Comparison of ENCODE assay signal across 20 mouse cellular contexts in the genomic region with DNA sequence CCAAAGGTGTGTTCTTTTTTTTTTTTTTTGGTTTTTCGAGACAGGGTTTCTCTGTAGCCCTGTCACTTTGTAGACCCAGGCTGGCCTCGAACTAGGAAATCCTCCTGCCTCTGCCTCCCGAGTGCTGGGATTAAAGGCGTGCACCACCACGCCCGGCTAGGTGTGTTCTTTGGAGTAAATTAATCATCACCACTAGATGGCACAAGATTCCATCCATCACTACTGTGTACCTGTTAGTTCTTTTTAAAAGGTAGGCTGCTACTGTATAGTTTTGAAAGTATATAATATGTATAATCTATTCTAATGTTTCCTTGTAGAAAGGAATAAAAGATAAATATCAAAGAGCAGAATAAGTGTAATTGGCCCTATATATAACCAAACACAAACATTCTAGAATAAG. TPM values are rescaled to one million over a fixed set of nuclear protein-coding genes. Genes with fewer than 3 reads are reported as not detected.
DNase-seq lines count a peak whose midpoint lies in the region; ATAC-seq and TF ChIP-seq lines count a peak whose summit lies in the region.
"Had no signal": no experiment of that assay in that cellular context is flagged by ENCODE, and none has a peak within 500 bp of the region (broad histone marks: within the 10 kb centered on the region; RNA-seq: fewer than 3 reads in every experiment).

No protein-coding gene starts in this region.

- no peak for ATAC-seq in heart, postnatal 0 days (ENCODE audit: insufficient read depth, low read depth)
- no peak for ATAC-seq in heart, embryonic 11.5 days (replicated peaks; ENCODE audit: insufficient number of reproducible peaks, low FRiP score, low TSS enrichment)
- no peak for ATAC-seq in liver, embryonic 14.5 days (ENCODE audit: insufficient read depth)
- ATAC-seq: midbrain, embryonic 16.5 days had no signal

- no peak for DNase-seq in heart, postnatal 0 days (ENCODE audit: low spot score)
- no peak for DNase-seq in liver, embryonic 14.5 days (ENCODE audit: low read depth in 3 of 3, low spot score in 3 of 3)
- no peak for DNase-seq in liver
- peak; percentile 38 for DNase-seq in ZHBTc4 (ENCODE audit: low read depth, low spot score)
- no peak for DNase-seq in right cerebral cortex, postnatal 14 days
- no peak for DNase-seq in c-Kit-positive CD71-positive TER-119-positive erythroid progenitor cells, embryonic 14.5 days (ENCODE audit: low spot score)
- DNase-seq: adrenal gland, postnatal 36 days; cerebellum, adult 9-10 months; gastrocnemius, postnatal 14 days; kidney, postnatal 14 days; layer of hippocampus, adult 9-11 months; lung, adult 2 months; right cerebral cortex, adult 18-20 months; thymus, postnatal 25 days had no signal

- H3K27me3 ChIP-seq in heart, postnatal 0 days (ENCODE audit: control insufficient read depth, insufficient read depth, low read length) = no peaks in the 10 kb centered on the region
- H3K27me3 ChIP-seq in heart, embryonic 11.5 days (ENCODE audit: control insufficient read depth, insufficient read depth, low read length) = no peaks in the 10 kb centered on the region
- no peaks in the 10 kb centered on the region for H3K27me3 ChIP-seq in liver, embryonic 14.5 days (ENCODE audit: control insufficient read depth, insufficient read depth, low read length)
- H3K27me3 ChIP-seq in E14TG2a.4 (ENCODE audit: insufficient read depth, low read length) = no peaks in the 10 kb centered on the region
- H3K27me3 ChIP-seq: limb, embryonic 13.5 days had no signal

- TF ChIP-seq CTCF in heart, postnatal 0 days (IDR thresholded peaks at IDR 0.05; ENCODE audit: low read depth) = peak; percentile 37
- peak; percentile 27; the same call in 1 of the 2 replicates for TF ChIP-seq CTCF in liver, embryonic 14.5 days (IDR thresholded peaks at IDR 0.05; ENCODE audit: low read depth)
- TF ChIP-seq CTCF in E14TG2a.4 (conservative IDR thresholded peaks at IDR 0.05; ENCODE audit: low read length) = 0 out of 2 replicates have a peak, but pooled peaks have one; percentile 13

- no peak overlapping the region for H3K27ac ChIP-seq in heart, postnatal 0 days (ENCODE audit: low read depth)
- H3K27ac ChIP-seq in heart, embryonic 11.5 days (ENCODE audit: low read depth, low read length) = no peak overlapping the region
- no peak overlapping the region for H3K27ac ChIP-seq in liver, embryonic 14.5 days
- H3K27ac ChIP-seq: forebrain, embryonic 10.5 days; limb, embryonic 13.5 days had no signal

- no peak overlapping the region for H3K4me3 ChIP-seq in heart, postnatal 0 days (ENCODE audit: low read depth, low read length)
- no peak overlapping the region for H3K4me3 ChIP-seq in heart, embryonic 11.5 days (ENCODE audit: low read depth, low read length)
- H3K4me3 ChIP-seq in liver, embryonic 14.5 days (ENCODE audit: insufficient read depth in 1 of 2, low read depth in 2 of 2, low read length in 2 of 2) = no peak overlapping the region
- no peak overlapping the region for H3K4me3 ChIP-seq in E14TG2a.4 (replicated peaks; ENCODE audit: low read length)
- H3K4me3 ChIP-seq: forebrain, embryonic 10.5 days; limb, embryonic 13.5 days had no signal

- H3K4me1 ChIP-seq in heart, postnatal 0 days (ENCODE audit: control insufficient read depth, insufficient read depth) = no peaks in the 10 kb centered on the region
- H3K4me1 ChIP-seq in heart, embryonic 11.5 days (ENCODE audit: control insufficient read depth, insufficient read depth, low read length) = no peaks in the 10 kb centered on the region
- peaks cover 0 to 4% of the 10 kb centered on the region in 2 experiments; a peak in 2 of 4 replicates for H3K4me1 ChIP-seq in liver, embryonic 14.5 days (replicated peaks; ENCODE audit: control insufficient read depth in 2 of 2, insufficient read depth in 2 of 2, low read length in 1 of 2)
- peaks cover 15% of the 10 kb centered on the region for H3K4me1 ChIP-seq in E14TG2a.4 (replicated peaks; ENCODE audit: low read depth, low read length)
- H3K4me1 ChIP-seq: forebrain, embryonic 10.5 days; limb, embryonic 13.5 days had no signal

- H3K9me3 ChIP-seq in heart, postnatal 0 days (replicated peaks; ENCODE audit: control insufficient read depth, low read length) = no peaks in the 10 kb centered on the region
- no peaks in the 10 kb centered on the region for H3K9me3 ChIP-seq in heart, embryonic 11.5 days (replicated peaks; ENCODE audit: control insufficient read depth, low read length)
- H3K9me3 ChIP-seq in liver, embryonic 14.5 days (ENCODE audit: control insufficient read depth, low read length) = no peaks in the 10 kb centered on the region
- H3K9me3 ChIP-seq in E14TG2a.4 (ENCODE audit: low read length) = no peaks in the 10 kb centered on the region
- H3K9me3 ChIP-seq: forebrain, embryonic 10.5 days; limb, embryonic 13.5 days had no signal

- no peak overlapping the region for H3K9ac ChIP-seq in heart, postnatal 0 days (replicated peaks; ENCODE audit: low read depth, low read length)
- H3K9ac ChIP-seq in heart, embryonic 11.5 days (ENCODE audit: low read depth, low read length) = no peak overlapping the region
- H3K9ac ChIP-seq in liver, embryonic 14.5 days (replicated peaks) = no peak overlapping the region
- H3K9ac ChIP-seq: limb, embryonic 13.5 days had no signal

- no peak overlapping the region for H3K4me2 ChIP-seq in heart, postnatal 0 days (ENCODE audit: low read depth, low read length)
- H3K4me2 ChIP-seq in heart, embryonic 11.5 days = no peak overlapping the region
- H3K4me2 ChIP-seq in liver, embryonic 14.5 days (ENCODE audit: low read depth) = no peak overlapping the region
- H3K4me2 ChIP-seq: limb, embryonic 13.5 days had no signal

- no peak for TF ChIP-seq EP300 in heart, postnatal 0 days (IDR thresholded peaks at IDR 0.05; ENCODE audit: low read depth)
- no peak for TF ChIP-seq EP300 in liver, embryonic 14.5 days (IDR thresholded peaks at IDR 0.05; ENCODE audit: low read depth)

- H3K36me3 ChIP-seq in heart, postnatal 0 days (replicated peaks; ENCODE audit: control insufficient read depth, insufficient read depth, low read length) = no peaks in the 10 kb centered on the region
- H3K36me3 ChIP-seq in heart, embryonic 11.5 days (ENCODE audit: control insufficient read depth, insufficient read depth, low read length) = no peaks in the 10 kb centered on the region
- no peaks in the 10 kb centered on the region for H3K36me3 ChIP-seq in liver, embryonic 14.5 days (replicated peaks; ENCODE audit: control insufficient read depth, insufficient read depth, low read depth)
- peaks cover 22% of the 10 kb centered on the region for H3K36me3 ChIP-seq in E14TG2a.4 (ENCODE audit: insufficient read depth, low read length)
- H3K36me3 ChIP-seq: forebrain, embryonic 10.5 days; limb, embryonic 13.5 days had no signal

- 80% methylated on average over 6 of the region's 6 CpGs for WGBS in heart, postnatal 0 days
- WGBS in heart, embryonic 11.5 days (ENCODE audit: insufficient replicate concordance) = 88% methylated on average over 6 of the region's 6 CpGs
- 57% methylated on average over 6 of the region's 6 CpGs for WGBS in liver, embryonic 14.5 days (ENCODE audit: insufficient replicate concordance)

RNA-seq across cellular contexts. Expression of gene Slc12a3, which starts 50.7 kb away (rescaled TPM):
- total RNA-seq in heart, postnatal 0 days (2014; rRNA removed; ENCODE audit: low replicate concordance) = 0.58 TPM in 1 of 2 replicates, not detected in the other
- polyA plus RNA-seq in heart, postnatal 0 days (2015; fragmentation: Nextera tagmentation; extraction: Ambion mirVana) = 0.07 and 0.14 TPM in 2 replicates
- polyA plus RNA-seq in heart, embryonic 11.5 days (2014; fragmentation: Nextera tagmentation; extraction: Ambion mirVana) = 0.20 TPM in 1 of 2 replicates, not detected in the other
- polyA plus RNA-seq in liver, embryonic 14.5 days (2012; rRNA removed) = 0.01 TPM in 1 of 2 replicates, not detected in the other
- 0.11 TPM in 1 of 2 replicates, not detected in the other for polyA plus RNA-seq in liver, embryonic 14.5 days (2014; fragmentation: Nextera tagmentation; extraction: Ambion mirVana)
- total RNA-seq: adrenal gland, postnatal 36 days; gastrocnemius, postnatal 14 days had no signal
- polyA plus RNA-seq: forebrain, embryonic 10.5 days; limb, embryonic 13.5 days; midbrain, embryonic 16.5 days; neural tube, embryonic 11.5 days had no signal
